Mouse (Mus musculus): Measurements from ENCODE around the gene Qars.

Gene Qars

GRCm38 (mm10) chr9:108488403-108488802, 19.1 kb upstream of the Qars start:
- no peak for DNase-seq

GRCm38 (mm10) chr9:108489215-108489614, 18.3 kb upstream of the Qars start:
- no peak for DNase-seq

GRCm38 (mm10) chr9:108489702-108490558, 17.6 kb upstream of the Qars start:
- DNase-seq: no peak

GRCm38 (mm10) chr9:108490559-108491285, 16.8 kb upstream of the Qars start, which contains the start of gene Usp19:
Gene Usp19, plus strand, starts transcription at chr9:108490602.
- DNase-seq: peak; percentile 99

GRCm38 (mm10) chr9:108491286-108491580, 16.3 kb upstream of the Qars start:
- no peak for DNase-seq

- DNase-seq: no peak
Measured at GRCm38 (mm10) chr9:108492043-108492750, 15.3 kb upstream of the Qars start.

GRCm38 (mm10) chr9:108493246-108493645, 14.3 kb upstream of the Qars start:
- no peak for DNase-seq

- no peak for DNase-seq
Measured at GRCm38 (mm10) chr9:108494146-108494825, 13.2 kb upstream of the Qars start.

- no peak for DNase-seq
Measured at GRCm38 (mm10) chr9:108494905-108495304, 12.6 kb upstream of the Qars start.

- no peak for DNase-seq
Measured at GRCm38 (mm10) chr9:108499231-108499630, 8.3 kb upstream of the Qars start.

- DNase-seq: no peak
Measured at GRCm38 (mm10) chr9:108499943-108500342, 7.6 kb upstream of the Qars start.

GRCm38 (mm10) chr9:108506901-108507300, 605 bp upstream of the Qars start:
- no peak for DNase-seq

- DNase-seq: no peak
Measured at GRCm38 (mm10) chr9:108508776-108509175, 1.3 kb downstream of the Qars start.

- peak; percentile 99 for DNase-seq
Measured at GRCm38 (mm10) chr9:108516380-108517251, 9.1 kb downstream of the Qars start, which contains the start of gene Qrich1. Gene Qrich1, plus strand, starts transcription at chr9:108516806.

GRCm38 (mm10) chr9:108517253-108517930, 9.9 kb downstream of the Qars start:
- DNase-seq: peak; percentile 92

GRCm38 (mm10) chr9:108517931-108518332, 10.4 kb downstream of the Qars start:
- DNase-seq: no peak

GRCm38 (mm10) chr9:108521604-108522003, 14.1 kb downstream of the Qars start:
- no peak for DNase-seq

- DNase-seq: no peak
Measured at GRCm38 (mm10) chr9:108523341-108523740, 15.8 kb downstream of the Qars start.

GRCm38 (mm10) chr9:108525400-108525799, 17.9 kb downstream of the Qars start:
- DNase-seq: no peak

- DNase-seq: no peak
Measured at GRCm38 (mm10) chr9:108530954-108531353, 23.4 kb downstream of the Qars start.

- no peak for DNase-seq
Measured at GRCm38 (mm10) chr9:108531496-108531895, 24.0 kb downstream of the Qars start.

Measured in retina, postnatal 1 day (tissue).